Mouse (Mus musculus) neural tube, embryonic 13.5 days (tissue): ENCODE measurements around the gene Fam122a. TPM values are rescaled to one million over a fixed set of nuclear protein-coding genes. Genes with fewer than 3 reads are reported as not detected.

Experiments used
- ATAC-seq: fragments of 200-750 bp; cut with Nextera tagmentation; 2 replicates; pipeline ENCODE4 v1.8.0; 2017; ENCODE audit warnings: low read depth, mild to moderate bottlenecking, moderate TSS enrichment, moderate library complexity
- H3K27ac ChIP-seq: fragments of 300-500 bp; sonication (generic); replicated peaks from 2 replicates; pipeline ENCODE4 v1.5.1; 2015; ENCODE audit warnings: moderate library complexity, mild to moderate bottlenecking, inconsistent platforms
- H3K27me3 ChIP-seq: fragments of 300-500 bp; sonication (generic); 2 replicates; pipeline ENCODE4 v1.6.1; 2015; ENCODE audit warnings: mild to moderate bottlenecking, inconsistent platforms
- H3K36me3 ChIP-seq: fragments of 300-500 bp; sonication (generic); 2 replicates; pipeline ENCODE4 v1.6.1; 2015; ENCODE audit warnings: mild to moderate bottlenecking, inconsistent platforms
- H3K4me1 ChIP-seq: fragments of 300-500 bp; sonication (generic); replicated peaks from 2 replicates; pipeline ENCODE4 v1.6.1; 2015; ENCODE audit warnings: inconsistent platforms
- H3K4me2 ChIP-seq: fragments of 300-500 bp; sonication (generic); 2 replicates; pipeline ENCODE4 v1.6.1; 2015; ENCODE audit warnings: inconsistent platforms, mild to moderate bottlenecking, moderate library complexity
- H3K4me3 ChIP-seq: fragments of 300-500 bp; sonication (generic); 2 replicates; pipeline ENCODE4 v1.5.1; 2015; ENCODE audit warnings: mild to moderate bottlenecking, inconsistent platforms
- H3K9ac ChIP-seq: fragments of 300-500 bp; sonication (generic); 2 replicates; pipeline ENCODE4 v1.6.1; 2015; ENCODE audit warnings: moderate library complexity, mild to moderate bottlenecking, inconsistent platforms
- H3K9me3 ChIP-seq: fragments of 300-500 bp; sonication (generic); 2 replicates; pipeline ENCODE4 v1.6.1; 2016; ENCODE audit warnings: inconsistent platforms
- WGBS: fragments of 180-500 bp; shearing (Covaris S2); methylation state at CpG from one replicate; pipeline ENCODE4 v1.1.7; 2015; 5-methylcytosine and 5-hydroxymethylcytosine counted together
- polyA plus RNA-seq: library from polyadenylated mRNA; unstranded; fragments of >200 nt; fragmentation: Nextera tagmentation; extraction: Ambion mirVana; gene quantifications from 2 replicates; pipeline ENCODE4 v1.2.1, GENCODE M21; 2015

The Fam122a gene
- polyA plus RNA-seq, 1 experiment from 2014 or later, result 55.6 TPM

DNA sequence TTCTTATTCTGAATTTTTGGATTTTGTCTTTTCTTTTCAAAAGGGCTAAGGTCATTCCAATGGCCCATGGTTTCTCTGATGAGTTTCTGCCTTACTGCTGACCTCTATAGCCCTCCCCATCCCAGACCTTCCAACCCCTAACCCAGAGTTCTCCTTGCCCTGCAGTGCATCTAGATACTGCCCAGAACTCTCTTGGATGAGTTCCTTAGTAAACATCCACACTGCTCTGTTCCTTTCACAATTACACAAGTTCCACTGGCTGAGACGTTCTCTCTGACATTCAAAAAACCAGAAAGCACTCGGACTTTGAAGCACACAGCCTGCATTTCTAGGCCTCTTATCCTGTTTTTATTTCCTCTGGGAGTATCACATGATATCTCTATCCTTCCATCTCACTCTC, 3.8 kb upstream of the Fam122a start:
- Histone ChIP-seq H3K27ac (no peak overlapping the region), H3K9ac (no peak overlapping the region), H3K9me3 (no peaks in the 10 kb centered on the region), H3K27me3 (no peaks in the 10 kb centered on the region), H3K4me2 (no peak overlapping the region), H3K36me3 (no peaks in the 10 kb centered on the region), H3K4me1 (peaks cover 15% of the 10 kb centered on the region), H3K4me3 (no peak overlapping the region)
- WGBS, result 68% methylated on average over 2 of the region's 2 CpGs
- ATAC-seq, result no peak

DNA sequence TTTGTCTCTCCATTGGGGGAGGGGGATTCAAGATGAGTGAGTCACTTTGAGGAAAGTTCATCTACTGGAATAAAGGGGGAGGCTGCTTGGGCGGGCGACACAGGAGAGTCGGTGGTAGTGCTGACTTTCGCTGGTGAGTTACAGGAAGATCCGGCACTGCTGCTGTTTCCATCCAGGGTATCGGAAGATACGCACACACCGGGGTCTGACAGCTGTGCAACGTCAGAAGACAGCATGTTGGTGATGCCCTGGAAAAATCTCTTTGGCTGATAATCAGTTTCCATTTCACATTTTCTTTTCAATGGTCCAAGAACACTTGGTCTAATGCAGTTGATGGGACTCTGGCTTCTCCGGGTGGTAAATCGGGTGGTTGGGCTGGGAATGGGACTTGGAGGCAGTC, 695 bp downstream of the Fam122a start:
- Histone ChIP-seq H3K36me3 (no peaks in the 10 kb centered on the region; the same call in 1 of the 2 replicates), H3K27me3 (no peaks in the 10 kb centered on the region), H3K27ac (peak overlapping the region; percentile 97), H3K9me3 (no peaks in the 10 kb centered on the region), H3K4me2 (peak overlapping the region; percentile 63), H3K4me3 (peak overlapping the region; percentile 82), H3K4me1 (peaks cover 32% of the 10 kb centered on the region), H3K9ac (peak overlapping the region; percentile 94)
- ATAC-seq, result no peak
- under 1% methylated on average over 11 of the region's 11 CpGs for WGBS

DNA sequence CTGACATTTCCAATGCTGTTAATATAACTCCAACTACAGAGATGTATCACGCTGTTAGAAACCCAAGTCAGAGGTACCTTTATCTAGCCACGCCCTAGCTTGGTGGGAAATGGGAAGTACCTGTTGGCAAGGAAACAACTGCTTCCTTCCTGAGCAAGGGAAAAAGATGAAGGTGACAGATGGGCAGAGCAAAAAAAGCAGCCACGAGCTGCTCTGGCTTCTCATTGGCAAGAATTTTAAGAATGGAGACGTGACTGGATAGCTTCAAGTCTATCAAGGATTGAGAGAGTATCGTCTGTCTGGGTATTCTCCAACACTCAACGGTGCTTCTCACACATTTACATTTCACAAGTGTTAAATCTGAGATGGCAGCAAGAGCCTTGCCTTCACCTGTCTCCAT, 1.9 kb downstream of the Fam122a start:
- Histone ChIP-seq H3K4me3 (no peak overlapping the region), H3K4me1 (peaks cover 32% of the 10 kb centered on the region), H3K36me3 (no peaks in the 10 kb centered on the region; the same call in 1 of the 2 replicates), H3K27me3 (no peaks in the 10 kb centered on the region), H3K27ac (no peak overlapping the region), H3K9me3 (no peaks in the 10 kb centered on the region), H3K4me2 (peak overlapping the region; percentile 63), H3K9ac (no peak overlapping the region)
- WGBS, result 83% methylated on average over 6 of the region's 6 CpGs
- ATAC-seq, result no peak

DNA sequence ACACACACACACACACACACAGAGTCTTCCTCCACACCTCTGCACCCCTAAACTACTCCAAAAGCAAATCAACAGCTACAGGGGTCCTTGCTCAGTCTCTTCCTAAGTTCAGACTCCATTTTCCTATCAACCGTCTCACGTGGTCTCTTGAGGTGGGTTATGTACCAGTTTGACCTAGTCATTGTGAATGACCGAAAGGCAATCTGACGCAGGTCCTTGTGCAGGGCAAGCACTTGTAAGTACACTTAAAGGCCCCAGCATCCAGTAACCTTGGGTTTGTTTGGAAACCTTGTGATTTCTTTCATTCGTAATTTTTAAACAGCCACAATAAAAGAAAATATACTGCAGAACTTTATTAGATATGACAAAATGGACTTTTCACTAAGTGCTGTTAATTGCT, 4.6 kb downstream of the Fam122a start:
- Histone ChIP-seq H3K9ac (no peak overlapping the region), H3K27ac (no peak overlapping the region), H3K9me3 (no peaks in the 10 kb centered on the region), H3K4me1 (peaks cover 23% of the 10 kb centered on the region), H3K36me3 (no peaks in the 10 kb centered on the region; the same call in 1 of the 2 replicates), H3K4me3 (no peak overlapping the region), H3K4me2 (no peak overlapping the region), H3K27me3 (no peaks in the 10 kb centered on the region)
- WGBS, result 89% methylated on average over 5 of the region's 5 CpGs
- no peak for ATAC-seq

DNA sequence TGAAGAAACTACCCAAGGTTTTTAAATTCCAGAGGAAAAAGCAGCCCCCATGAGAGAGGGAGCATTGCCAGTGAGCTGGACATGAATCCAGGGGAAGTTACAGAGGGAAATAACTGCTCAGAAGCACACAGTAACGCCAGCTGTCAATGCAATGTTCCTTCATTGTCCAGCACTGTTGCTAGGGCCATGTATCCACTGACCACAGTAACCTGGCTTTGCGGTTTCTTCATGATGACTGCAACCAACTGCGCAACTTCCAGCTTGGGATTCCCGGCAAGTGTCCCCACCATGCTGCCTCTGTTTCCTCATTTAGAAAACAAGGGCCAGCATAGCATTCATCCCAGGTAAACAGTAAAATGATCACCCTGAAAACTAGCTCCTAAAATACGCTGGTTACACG, 5.6 kb downstream of the Fam122a start:
- no peaks in the 10 kb centered on the region for H3K27me3 ChIP-seq
- ATAC-seq, result no peak
- no peaks in the 10 kb centered on the region for H3K9me3 ChIP-seq
- H3K4me3 ChIP-seq, result no peak overlapping the region
- 89% methylated on average over 6 of the region's 6 CpGs for WGBS
- no peaks in the 10 kb centered on the region; the same call in 1 of the 2 replicates for H3K36me3 ChIP-seq
- no peak overlapping the region for H3K9ac ChIP-seq
- H3K27ac ChIP-seq, result no peak overlapping the region
- H3K4me2 ChIP-seq, result no peak overlapping the region
- peaks cover 23% of the 10 kb centered on the region for H3K4me1 ChIP-seq

GRCm38 (mm10) chr19:24469216-24469615, 7.9 kb downstream of the Fam122a start:
- Histone ChIP-seq H3K4me3 (no peak overlapping the region), H3K36me3 (no peaks in the 10 kb centered on the region; the same call in 1 of the 2 replicates), H3K4me2 (no peak overlapping the region), H3K9ac (no peak overlapping the region), H3K27ac (no peak overlapping the region), H3K27me3 (no peaks in the 10 kb centered on the region), H3K9me3 (no peaks in the 10 kb centered on the region), H3K4me1 (0 out of 2 replicates have a peak, but pooled peaks cover 4% of the 10 kb centered on the region)
- 67% methylated on average over 4 of the region's 4 CpGs for WGBS
- no peak for ATAC-seq

DNA sequence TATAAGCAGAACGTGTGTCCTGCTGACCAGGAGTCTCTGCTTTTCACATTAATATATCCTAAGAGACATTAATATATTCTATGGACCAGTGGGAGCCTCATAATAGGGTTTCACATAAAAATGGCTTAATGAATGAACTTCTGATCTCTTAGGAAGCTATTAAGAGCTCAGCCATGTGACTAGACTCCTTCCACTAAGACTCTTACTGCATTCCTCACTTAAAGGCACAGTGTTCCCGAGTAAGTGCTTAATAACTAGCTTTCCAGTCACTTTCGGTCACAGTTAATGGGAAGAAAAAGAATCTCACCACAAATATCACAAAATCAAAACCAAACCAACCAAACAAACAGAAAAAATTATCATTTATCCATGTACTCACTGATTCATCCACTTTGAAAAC, 8.5 kb downstream of the Fam122a start:
- no peak for ATAC-seq
- 70% methylated on average over 3 of the region's 3 CpGs for WGBS
- no peaks in the 10 kb centered on the region for H3K4me1 ChIP-seq
- no peaks in the 10 kb centered on the region for H3K9me3 ChIP-seq
- no peaks in the 10 kb centered on the region; the same call in 1 of the 2 replicates for H3K36me3 ChIP-seq
- no peak overlapping the region for H3K9ac ChIP-seq
- H3K27me3 ChIP-seq, result no peaks in the 10 kb centered on the region
- H3K27ac ChIP-seq, result no peak overlapping the region
- H3K4me3 ChIP-seq, result no peak overlapping the region
- H3K4me2 ChIP-seq, result no peak overlapping the region

- Histone ChIP-seq H3K27ac (no peak overlapping the region), H3K9ac (no peak overlapping the region), H3K4me3 (no peak overlapping the region), H3K36me3 (no peaks in the 10 kb centered on the region), H3K4me1 (no peaks in the 10 kb centered on the region), H3K4me2 (no peak overlapping the region), H3K9me3 (no peaks in the 10 kb centered on the region), H3K27me3 (no peaks in the 10 kb centered on the region)
- ATAC-seq, result no peak
- WGBS, result 83% methylated on average over 3 of the region's 3 CpGs
Observed at GRCm38 (mm10) chr19:24463011-24463410, 14.1 kb downstream of the Fam122a start.

- Histone ChIP-seq H3K36me3 (no peaks in the 10 kb centered on the region), H3K4me3 (no peak overlapping the region), H3K9me3 (no peaks in the 10 kb centered on the region), H3K27me3 (no peaks in the 10 kb centered on the region), H3K9ac (no peak overlapping the region), H3K4me1 (peaks cover 22% of the 10 kb centered on the region), H3K27ac (no peak overlapping the region), H3K4me2 (no peak overlapping the region)
- ATAC-seq, result no peak
- WGBS, result 91% methylated on average over 6 of the region's 6 CpGs
Observed at GRCm38 (mm10) chr19:24456591-24457231, 20.4 kb downstream of the Fam122a start.

DNA sequence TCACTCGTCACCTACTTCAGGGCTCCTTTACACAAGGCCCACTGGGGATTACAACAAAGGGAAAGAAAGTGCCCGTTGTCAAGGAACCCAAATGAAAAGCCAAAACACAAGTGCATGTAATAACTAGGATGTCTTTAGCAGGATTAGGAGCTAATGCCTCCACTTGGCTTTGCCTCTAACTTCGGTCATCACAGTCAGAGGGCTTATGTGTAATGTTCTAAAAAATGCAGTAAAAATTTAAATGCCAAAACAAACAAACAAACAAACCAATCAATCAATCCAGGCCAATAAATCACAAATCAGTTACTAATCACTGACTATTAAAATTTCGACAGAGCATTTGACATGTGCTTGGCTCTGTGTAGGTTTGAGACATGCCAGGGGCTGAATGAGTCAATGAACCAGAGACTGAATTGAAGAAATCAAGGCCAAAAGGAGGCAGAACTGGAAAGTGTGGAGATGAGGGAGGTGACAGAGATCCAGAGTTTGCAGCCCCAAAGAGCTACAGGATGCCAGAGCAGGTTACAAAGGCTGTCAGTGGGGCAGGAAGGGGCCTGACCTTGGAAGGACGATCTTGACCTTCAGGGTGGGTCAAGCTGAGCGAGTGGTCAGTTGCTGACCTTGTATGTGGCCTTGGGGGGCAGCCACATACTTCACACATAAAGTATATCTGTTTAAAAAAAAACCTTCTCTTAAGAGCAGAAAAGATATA, 21.8 kb downstream of the Fam122a start:
- Histone ChIP-seq H3K9ac (no peak overlapping the region), H3K9me3 (no peaks in the 10 kb centered on the region), H3K4me2 (no peak overlapping the region), H3K36me3 (no peaks in the 10 kb centered on the region), H3K4me1 (peaks cover 22% of the 10 kb centered on the region), H3K4me3 (no peak overlapping the region), H3K27me3 (no peaks in the 10 kb centered on the region), H3K27ac (no peak overlapping the region)
- 81% methylated on average over 6 of the region's 6 CpGs for WGBS
- ATAC-seq, result no peak

DNA sequence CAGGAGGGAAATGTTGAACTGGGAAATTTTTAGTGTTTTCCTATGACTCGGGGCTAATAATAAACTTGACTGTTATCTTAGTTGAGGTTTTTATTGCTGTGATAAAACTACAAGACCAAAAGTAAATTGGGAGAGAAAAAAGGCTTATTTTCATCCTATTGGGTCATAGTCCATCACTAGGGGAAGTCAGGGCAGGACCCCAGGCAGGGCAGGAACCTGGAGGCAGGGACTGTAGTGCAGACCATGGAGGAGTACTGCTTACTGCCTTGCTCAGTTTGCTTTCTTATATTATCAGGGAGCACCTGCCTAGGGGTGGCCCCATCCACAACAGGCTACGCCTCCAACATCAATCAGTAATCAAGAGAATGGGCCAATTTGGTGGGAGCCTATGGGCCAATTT, 22.7 kb downstream of the Fam122a start:
- WGBS, result 71% methylated on average over 2 of the region's 2 CpGs

DNA sequence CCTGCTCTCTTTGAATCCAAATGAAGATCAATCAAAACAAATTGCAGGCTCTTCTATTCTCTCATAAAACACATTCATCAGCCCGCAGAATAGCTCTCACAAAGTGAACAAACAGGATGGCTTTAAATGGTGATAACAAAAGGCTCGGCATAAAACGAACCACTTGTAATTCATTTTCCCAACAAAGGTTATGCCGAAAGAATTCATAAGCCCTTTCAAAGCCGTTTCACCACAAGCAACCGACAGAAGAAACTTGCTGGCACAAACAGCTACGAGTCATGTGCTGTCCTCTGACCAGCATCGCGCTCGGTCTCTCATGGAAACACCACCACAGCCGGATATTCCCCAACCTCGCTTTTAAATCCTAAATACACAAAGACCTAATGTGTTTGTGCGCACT, 23.8 kb downstream of the Fam122a start:
- H3K9ac ChIP-seq, result peak overlapping the region; percentile 39; the same call in 1 of the 2 replicates
- 18% methylated on average over 13 of the region's 13 CpGs for WGBS
- H3K4me2 ChIP-seq, result peak overlapping the region; percentile 45
- H3K4me1 ChIP-seq, result peaks cover 22% of the 10 kb centered on the region
- ATAC-seq, result no peak
- no peaks in the 10 kb centered on the region for H3K27me3 ChIP-seq
- H3K36me3 ChIP-seq, result no peaks in the 10 kb centered on the region
- peak overlapping the region; percentile 17 for H3K4me3 ChIP-seq
- peak overlapping the region; percentile 65 for H3K27ac ChIP-seq
- H3K9me3 ChIP-seq, result no peaks in the 10 kb centered on the region

More for the DNA sequence above, 22.7 kb downstream of the Fam122a start:
- peaks cover 22% of the 10 kb centered on the region for H3K4me1 ChIP-seq
- no peaks in the 10 kb centered on the region for H3K36me3 ChIP-seq
- no peak overlapping the region for H3K27ac ChIP-seq
- no peak overlapping the region for H3K4me2 ChIP-seq
- H3K9me3 ChIP-seq, result no peaks in the 10 kb centered on the region
- H3K9ac ChIP-seq, result no peak overlapping the region
- no peak overlapping the region for H3K4me3 ChIP-seq
- H3K27me3 ChIP-seq, result no peaks in the 10 kb centered on the region
- ATAC-seq, result no peak
